Comparison of ENCODE assay signal across 23 mouse cellular contexts in genomic region chr10:93567841-93568566, GRCm38 (mm10). TPM values are rescaled to one million over a fixed set of nuclear protein-coding genes. Genes with fewer than 3 reads are reported as not detected.
DNase-seq lines count a peak whose midpoint lies in the region; ATAC-seq and TF ChIP-seq lines count a peak whose summit lies in the region.
"Had no signal": no experiment of that assay in that cellular context is flagged by ENCODE, and none has a peak within 500 bp of the region (broad histone marks: within the 10 kb centered on the region; RNA-seq: fewer than 3 reads in every experiment).

No protein-coding gene starts in this region.

- no peaks in the 10 kb centered on the region for H3K4me1 ChIP-seq in intestine, postnatal 0 days (replicated peaks; ENCODE audit: control insufficient read depth, insufficient read depth, low read length)
- H3K4me1 ChIP-seq in intestine, embryonic 16.5 days (ENCODE audit: control insufficient read depth, insufficient read depth, low read length): no peaks in the 10 kb centered on the region
- H3K4me1 ChIP-seq in liver, embryonic 14.5 days (replicated peaks; ENCODE audit: control insufficient read depth in 2 of 2, insufficient read depth in 2 of 2, low read length in 1 of 2): no peaks in the 10 kb centered on the region; a peak in 1 of 4 replicates
- H3K4me1 ChIP-seq in CH12.LX (ENCODE audit: control insufficient read depth in 1 of 2, insufficient read depth in 2 of 2): peaks cover 0 to 5% of the 10 kb centered on the region in 2 experiments; a peak in 2 of 4 replicates
- H3K4me1 ChIP-seq in MEL (ENCODE audit: control insufficient read depth in 1 of 2, insufficient read depth in 2 of 2, low read length in 2 of 2): no peaks in the 10 kb centered on the region
- H3K4me1 ChIP-seq: embryonic facial prominence, embryonic 13.5 days; forebrain, embryonic 12.5 days; heart, embryonic 12.5 days; hindbrain, embryonic 12.5 days had no signal

- H3K4me2 ChIP-seq in intestine, postnatal 0 days (replicated peaks; ENCODE audit: low read depth): no peak overlapping the region
- H3K4me2 ChIP-seq in intestine, embryonic 16.5 days (ENCODE audit: low read depth, low read length): no peak overlapping the region
- H3K4me2 ChIP-seq in liver, embryonic 14.5 days (ENCODE audit: low read depth): no peak overlapping the region
- no peak overlapping the region for H3K4me2 ChIP-seq in CH12.LX (ENCODE audit: insufficient read depth, low read depth, poor library complexity, severe bottlenecking)
- H3K4me2 ChIP-seq: embryonic facial prominence, embryonic 13.5 days; forebrain, embryonic 12.5 days; heart, embryonic 12.5 days; hindbrain, embryonic 12.5 days had no signal

- H3K27me3 ChIP-seq in intestine, postnatal 0 days (replicated peaks; ENCODE audit: control insufficient read depth, insufficient read depth, low read length): no peaks in the 10 kb centered on the region
- H3K27me3 ChIP-seq in intestine, embryonic 16.5 days (replicated peaks; ENCODE audit: control insufficient read depth, insufficient read depth, low read length): no peaks in the 10 kb centered on the region
- no peaks in the 10 kb centered on the region for H3K27me3 ChIP-seq in liver, embryonic 14.5 days (ENCODE audit: control insufficient read depth, insufficient read depth, low read length)
- no peaks in the 10 kb centered on the region for H3K27me3 ChIP-seq in CH12.LX (replicated peaks)
- peaks cover 0 to 1% of the 10 kb centered on the region in 2 experiments; a peak in 3 of 4 replicates for H3K27me3 ChIP-seq in MEL (ENCODE audit: control insufficient read depth in 1 of 2, insufficient read depth in 2 of 2, low read length in 2 of 2)
- H3K27me3 ChIP-seq: embryonic facial prominence, embryonic 13.5 days; forebrain, embryonic 12.5 days; heart, embryonic 12.5 days; hindbrain, embryonic 12.5 days had no signal

- dilution Hi-C loops in CH12.LX (cut with MboI; ENCODE audit: extremely low pct_ligation_motif_present, extremely low pct_unique_long_range_greater_than_20kb, low sequenced_read_pairs): no loop called here

- no peak overlapping the region for H3K4me3 ChIP-seq in intestine, postnatal 0 days (ENCODE audit: low read depth, low read length)
- H3K4me3 ChIP-seq in intestine, embryonic 16.5 days (ENCODE audit: low read length): no peak overlapping the region
- no peak overlapping the region for H3K4me3 ChIP-seq in liver, embryonic 14.5 days (ENCODE audit: insufficient read depth in 1 of 2, low read depth in 2 of 2, low read length in 2 of 2)
- H3K4me3 ChIP-seq in CH12.LX (replicated peaks in 1 of 3; ENCODE audit: low read depth in 2 of 3, low read length in 2 of 3, poor library complexity in 1 of 3) (no peak overlapping the region), MEL (ENCODE audit: control insufficient read depth in 1 of 2, insufficient read depth in 1 of 2, low read depth in 2 of 2, low read length in 2 of 2) (no peak overlapping the region)
- H3K4me3 ChIP-seq: embryonic facial prominence, embryonic 13.5 days; forebrain, embryonic 12.5 days; heart, embryonic 12.5 days; hindbrain, embryonic 12.5 days had no signal

- H3K9me3 ChIP-seq in intestine, postnatal 0 days (ENCODE audit: control insufficient read depth): no peaks in the 10 kb centered on the region
- H3K9me3 ChIP-seq in intestine, embryonic 16.5 days (ENCODE audit: control insufficient read depth, low read length): no peaks in the 10 kb centered on the region
- no peaks in the 10 kb centered on the region for H3K9me3 ChIP-seq in liver, embryonic 14.5 days (ENCODE audit: control insufficient read depth, low read length)
- H3K9me3 ChIP-seq in CH12.LX (replicated peaks; ENCODE audit: low read length) (no peaks in the 10 kb centered on the region), MEL (replicated peaks; ENCODE audit: insufficient read depth, low read length) (no peaks in the 10 kb centered on the region)
- H3K9me3 ChIP-seq: embryonic facial prominence, embryonic 13.5 days; forebrain, embryonic 12.5 days; G1E; heart, embryonic 12.5 days; hindbrain, embryonic 12.5 days had no signal

- no peak for ATAC-seq in intestine, postnatal 0 days
- no peak for ATAC-seq in intestine, embryonic 16.5 days
- no peak for ATAC-seq in liver, embryonic 14.5 days (ENCODE audit: insufficient read depth)
- ATAC-seq: forebrain, embryonic 16.5 days; hindbrain, embryonic 16.5 days had no signal

- in situ Hi-C loops in CH12.LX (cut with MboI; ENCODE audit: low pct_ligation_motif_present, low pct_unique_long_range_greater_than_20kb, low sequenced_read_pairs): loop anchor here (25.0 kb wide), 1 partner anchor 281 kb away; no protein-coding TSS in a partner anchor

- TF ChIP-seq RAD21 in CH12.LX (IDR thresholded peaks at IDR 0.05; ENCODE audit: low read depth, low read length) (peak; percentile 8; the same call in 1 of the 2 replicates), MEL (IDR thresholded peaks at IDR 0.05; ENCODE audit: low read depth, low read length) (no peak)

- no peak overlapping the region for H3K9ac ChIP-seq in intestine, postnatal 0 days (ENCODE audit: low read depth, low read length)
- H3K9ac ChIP-seq in intestine, embryonic 16.5 days (ENCODE audit: low read depth, low read length): no peak overlapping the region
- H3K9ac ChIP-seq in liver, embryonic 14.5 days (replicated peaks): no peak overlapping the region
- H3K9ac ChIP-seq in CH12.LX (ENCODE audit: insufficient read depth, low read depth) (no peak overlapping the region), MEL (ENCODE audit: control insufficient read depth, low read depth, low read length, poor library complexity, severe bottlenecking) (no peak overlapping the region)
- H3K9ac ChIP-seq: embryonic facial prominence, embryonic 13.5 days; forebrain, embryonic 12.5 days; heart, embryonic 12.5 days; hindbrain, embryonic 12.5 days had no signal

- TF ChIP-seq EP300 in liver, embryonic 14.5 days (IDR thresholded peaks at IDR 0.05; ENCODE audit: low read depth): no peak
- TF ChIP-seq EP300 in CH12.LX (IDR thresholded peaks at IDR 0.05; ENCODE audit: low read length): no peak
- no peak for TF ChIP-seq EP300 in MEL (IDR thresholded peaks at IDR 0.05; ENCODE audit: low read depth in 1 of 2, low read length in 2 of 2)

- DNase-seq in liver, embryonic 14.5 days (ENCODE audit: low read depth in 3 of 3, low spot score in 3 of 3): no peak
- DNase-seq in liver (no peak), CH12.LX (ENCODE audit: extremely low read depth) (no peak), MEL (ENCODE audit: low read depth, low spot score) (no peak)
- DNase-seq in right cerebral cortex, postnatal 36 days (ENCODE audit: low spot score in 2 of 2): no peak
- DNase-seq: adrenal gland, postnatal 10 days; cerebellum, adult 11-12 months; cerebellum, adult 9-10 months; cerebellum, postnatal 36 days; gastrocnemius, postnatal 10 days; heart, postnatal 4 days had no signal

- TF ChIP-seq CTCF in intestine, postnatal 0 days (IDR thresholded peaks at IDR 0.05; ENCODE audit: low read depth): peak; percentile 28
- 0 out of 2 replicates have a peak, but pooled peaks have one; percentile 9 for TF ChIP-seq CTCF in liver, embryonic 14.5 days (IDR thresholded peaks at IDR 0.05; ENCODE audit: low read depth)
- peak in 1 of 2 experiments; percentile 56; a peak in 2 of 4 replicates for TF ChIP-seq CTCF in CH12.LX (conservative IDR thresholded peaks at IDR 0.05 in 1 of 2, IDR thresholded peaks at IDR 0.05 in 1 of 2; ENCODE audit: low read depth in 2 of 2, low read length in 2 of 2)
- no peak; a peak in 1 of 6 replicates for TF ChIP-seq CTCF in MEL (IDR thresholded peaks at IDR 0.05 in 2 of 3, conservative IDR thresholded peaks at IDR 0.05 in 1 of 3; ENCODE audit: control insufficient read depth in 1 of 3, insufficient read depth in 1 of 3, low read depth in 2 of 3, low read length in 3 of 3, poor library complexity in 1 of 3, severe bottlenecking in 1 of 3)

- H3K79me2 ChIP-seq in CH12.LX (replicated peaks; ENCODE audit: control insufficient read depth, extremely low read depth, insufficient read depth, poor library complexity, severe bottlenecking) (no peaks in the 10 kb centered on the region), MEL (ENCODE audit: control insufficient read depth, insufficient read depth, low read length, poor library complexity) (no peaks in the 10 kb centered on the region)

- no peak for TF ChIP-seq POLR2A in CH12.LX (IDR thresholded peaks at IDR 0.05; ENCODE audit: low read depth, low read length)
- TF ChIP-seq POLR2A in MEL (IDR thresholded peaks at IDR 0.05; ENCODE audit: control insufficient read depth in 1 of 2, insufficient read depth in 1 of 2, low read depth in 1 of 2, low read length in 2 of 2, poor library complexity in 1 of 2): no peak

- no peak overlapping the region for H3K27ac ChIP-seq in intestine, postnatal 0 days (ENCODE audit: low read depth, low read length)
- H3K27ac ChIP-seq in intestine, embryonic 16.5 days (ENCODE audit: low read length): no peak overlapping the region
- no peak overlapping the region for H3K27ac ChIP-seq in liver, embryonic 14.5 days
- H3K27ac ChIP-seq in CH12.LX (ENCODE audit: insufficient read depth, low read depth): no peak overlapping the region
- H3K27ac ChIP-seq in MEL (ENCODE audit: control insufficient read depth, low read depth, low read length): no peak overlapping the region
- H3K27ac ChIP-seq: embryonic facial prominence, embryonic 13.5 days; forebrain, embryonic 12.5 days; hindbrain, embryonic 12.5 days had no signal

- WGBS in intestine, postnatal 0 days: 84% methylated on average over 11 of the region's 11 CpGs
- 90% methylated on average over 11 of the region's 11 CpGs for WGBS in intestine, embryonic 16.5 days
- WGBS in liver, embryonic 14.5 days (ENCODE audit: insufficient replicate concordance): 74% methylated on average over 11 of the region's 11 CpGs

- H3K36me3 ChIP-seq in intestine, postnatal 0 days (ENCODE audit: control insufficient read depth, insufficient read depth): no peaks in the 10 kb centered on the region
- H3K36me3 ChIP-seq in intestine, embryonic 16.5 days (ENCODE audit: control insufficient read depth, insufficient read depth, low read length): no peaks in the 10 kb centered on the region
- H3K36me3 ChIP-seq in liver, embryonic 14.5 days (replicated peaks; ENCODE audit: control insufficient read depth, insufficient read depth, low read depth): no peaks in the 10 kb centered on the region
- H3K36me3 ChIP-seq in CH12.LX (replicated peaks in 1 of 2; ENCODE audit: control insufficient read depth in 1 of 2, insufficient read depth in 1 of 2, low read length in 1 of 2) (peaks cover 0 to 51% of the 10 kb centered on the region in 2 experiments), MEL (ENCODE audit: control insufficient read depth in 1 of 2, insufficient read depth in 2 of 2, low read length in 2 of 2) (no peaks in the 10 kb centered on the region)
- H3K36me3 ChIP-seq: embryonic facial prominence, embryonic 13.5 days; forebrain, embryonic 12.5 days; G1E; heart, embryonic 12.5 days; hindbrain, embryonic 12.5 days had no signal

RNA-seq across cellular contexts. Expression of gene Snrpf, which starts 21.5 kb away (rescaled TPM):
- polyA plus RNA-seq in intestine, postnatal 0 days (2015; fragmentation: Nextera tagmentation; extraction: Ambion mirVana): 56.1 and 57.9 TPM in 2 replicates
- 88.2 and 94.6 TPM in 2 replicates for polyA plus RNA-seq in intestine, embryonic 16.5 days (2015; fragmentation: Nextera tagmentation; extraction: Ambion mirVana)
- polyA plus RNA-seq in liver, embryonic 14.5 days (2012; rRNA removed): 52.9 and 104 TPM in 2 replicates
- 85.5 and 88.1 TPM in 2 replicates for polyA plus RNA-seq in liver, embryonic 14.5 days (2014; fragmentation: Nextera tagmentation; extraction: Ambion mirVana)
- total RNA-seq in CH12.LX (2012; rRNA removed) (184 and 191 TPM in 2 replicates), CH12.LX (2014; rRNA removed) (186 and 207 TPM in 2 replicates), MEL (2012; rRNA removed) (150 and 174 TPM in 2 replicates)
- polyA plus RNA-seq in CH12.LX (2012; ENCODE audit: insufficient read length, low read depth) (144 and 159 TPM in 2 replicates), MEL (2012; ENCODE audit: insufficient read depth in 1 of 2, insufficient read length in 2 of 2, low read depth in 1 of 2, low replicate concordance in 2 of 2, missing spikeins in 1 of 2) (10 to 100 TPM in 1 of 2 experiments, not detected in 1; 91.5 TPM)

RNA-seq across cellular contexts. Expression of gene Ccdc38, which starts 27.6 kb away (rescaled TPM):
- 0.10 and 0.14 TPM in 2 replicates for polyA plus RNA-seq in intestine, postnatal 0 days (2015; fragmentation: Nextera tagmentation; extraction: Ambion mirVana)
- 0.10 and 0.17 TPM in 2 replicates for polyA plus RNA-seq in intestine, embryonic 16.5 days (2015; fragmentation: Nextera tagmentation; extraction: Ambion mirVana)
- 0.02 TPM in 1 of 2 replicates, not detected in the other for polyA plus RNA-seq in liver, embryonic 14.5 days (2012; rRNA removed)
- 0.09 and 0.15 TPM in 2 replicates for polyA plus RNA-seq in liver, embryonic 14.5 days (2014; fragmentation: Nextera tagmentation; extraction: Ambion mirVana)
- total RNA-seq in CH12.LX (2012; rRNA removed): 6.6 and 9.2 TPM in 2 replicates
- 47.3 and 55.8 TPM in 2 replicates for total RNA-seq in CH12.LX (2014; rRNA removed)
- polyA plus RNA-seq in CH12.LX (2012; ENCODE audit: insufficient read length, low read depth): 17.9 and 22.2 TPM in 2 replicates
- total RNA-seq in MEL (2012; rRNA removed): not detected in 2 replicates
- under 1 TPM in 1 of 2 experiments, not detected in 1; 0.22 TPM for polyA plus RNA-seq in MEL (2012; ENCODE audit: insufficient read depth in 1 of 2, insufficient read length in 2 of 2, low read depth in 1 of 2, low replicate concordance in 2 of 2, missing spikeins in 1 of 2)
- total RNA-seq: adrenal gland, postnatal 4 days; gastrocnemius, postnatal 4 days; heart, adult 8-10 months; heart, postnatal 4 days had no signal
- polyA plus RNA-seq: G1E had no signal

RNA-seq across cellular contexts. Expression of gene Amdhd1, which starts 28.2 kb away (rescaled TPM):
- polyA plus RNA-seq in intestine, postnatal 0 days (2015; fragmentation: Nextera tagmentation; extraction: Ambion mirVana): 0.09 TPM in 1 of 2 replicates, not detected in the other
- polyA plus RNA-seq in intestine, embryonic 16.5 days (2015; fragmentation: Nextera tagmentation; extraction: Ambion mirVana): 0.51 and 0.95 TPM in 2 replicates
- polyA plus RNA-seq in liver, embryonic 14.5 days (2012; rRNA removed): 4.1 and 5.7 TPM in 2 replicates
- polyA plus RNA-seq in liver, embryonic 14.5 days (2014; fragmentation: Nextera tagmentation; extraction: Ambion mirVana): 9.7 and 10.1 TPM in 2 replicates
- 4.6 and 8.4 TPM in 2 replicates for total RNA-seq in CH12.LX (2012; rRNA removed)
- total RNA-seq in CH12.LX (2014; rRNA removed): 2.4 and 3.3 TPM in 2 replicates
- polyA plus RNA-seq in CH12.LX (2012; ENCODE audit: insufficient read length, low read depth): 2.3 and 2.4 TPM in 2 replicates
- not detected in 2 replicates for total RNA-seq in MEL (2012; rRNA removed)
- not detected for polyA plus RNA-seq in MEL (2012; ENCODE audit: insufficient read depth in 1 of 2, insufficient read length in 2 of 2, low read depth in 1 of 2, low replicate concordance in 2 of 2, missing spikeins in 1 of 2)
- total RNA-seq: G1E; heart, adult 8-10 months had no signal
- polyA plus RNA-seq: G1E had no signal

Comparison
In these comparisons a context has a peak if more than half of its experiments do, and no peak if none do; other contexts are left out.
1. CTCF ChIP-seq: peak in intestine, postnatal 0 days (single experiment) and liver, embryonic 14.5 days (single experiment); none in MEL (0 of 3).
2. RNA of gene Ccdc38, which starts 27.6 kb away (polyA plus RNA-seq): 17.9 to 22.2 TPM in CH12.LX; 0.22 TPM in MEL, 0.10 to 0.17 TPM in intestine, embryonic 16.5 days, 0.02 to 0.15 TPM in liver, embryonic 14.5 days and 0.10 to 0.14 TPM in intestine, postnatal 0 days; every median in the first group is over 10 times any median in the second.